Mouse (Mus musculus): ENCODE measurements at regions not wholly inside any gene's neighbourhood (a gene's known extent, or its start where the extent isn't known, plus 50 kb on each side); places are given as distances from the start of the nearest gene placed in this dataset.
A peak's percentile ranks its signal among the peaks of the same experiment; 100 is the strongest.
"Not testable (repeated sequence)": the region's sequence is repeated elsewhere in the genome, so short reads cannot be mapped to it uniquely, and the experiment has no call there.

- Histone ChIP-seq H3K4me3 (ENCODE audit: insufficient read depth, low read length) (no peak overlapping the region), H3K27ac (ENCODE audit: insufficient read depth, low read length) (no peak overlapping the region), H3K4me1 (ENCODE audit: control insufficient read depth, insufficient read depth, low read length) (no peaks in the 10 kb centered on the region)
- no peak for TF ChIP-seq POLR2A (IDR thresholded peaks at IDR 0.05; ENCODE audit: low read depth, low read length)
Measured at GRCm38 (mm10) chr12:47164736-47165135, 346.0 kb upstream of the Nova1 start.

GRCm38 (mm10) chr12:47164031-47164717 lies 345.4 kb upstream of the Nova1 start:
- no peak overlapping the region for H3K4me3 ChIP-seq (ENCODE audit: insufficient read depth, low read length)
- TF ChIP-seq CTCF (IDR thresholded peaks at IDR 0.05; ENCODE audit: borderline replicate concordance, insufficient read depth, low read length) (no peak), POLR2A (IDR thresholded peaks at IDR 0.05; ENCODE audit: low read depth, low read length) (no peak)
- no peak overlapping the region for H3K27ac ChIP-seq (ENCODE audit: insufficient read depth, low read length)
- H3K4me1 ChIP-seq (ENCODE audit: control insufficient read depth, insufficient read depth, low read length), result no peaks in the 10 kb centered on the region

GRCm38 (mm10) chr12:47163171-47163570 lies 344.4 kb upstream of the Nova1 start:
- Histone ChIP-seq H3K27ac (ENCODE audit: insufficient read depth, low read length) (no peak overlapping the region), H3K4me1 (ENCODE audit: control insufficient read depth, insufficient read depth, low read length) (no peaks in the 10 kb centered on the region), H3K4me3 (ENCODE audit: insufficient read depth, low read length) (no peak overlapping the region)
- TF ChIP-seq POLR2A (IDR thresholded peaks at IDR 0.05; ENCODE audit: low read depth, low read length) (no peak), CTCF (IDR thresholded peaks at IDR 0.05; ENCODE audit: borderline replicate concordance, insufficient read depth, low read length) (no peak)

GRCm38 (mm10) chr12:47162624-47163151 lies 344.0 kb upstream of the Nova1 start:
- Histone ChIP-seq H3K4me3 (ENCODE audit: insufficient read depth, low read length) (no peak overlapping the region), H3K27ac (ENCODE audit: insufficient read depth, low read length) (no peak overlapping the region), H3K4me1 (ENCODE audit: control insufficient read depth, insufficient read depth, low read length) (no peaks in the 10 kb centered on the region)
- no peak for TF ChIP-seq CTCF (IDR thresholded peaks at IDR 0.05; ENCODE audit: borderline replicate concordance, insufficient read depth, low read length)

- no peak overlapping the region for H3K4me3 ChIP-seq (ENCODE audit: insufficient read depth, low read length)
- no peaks in the 10 kb centered on the region for H3K4me1 ChIP-seq (ENCODE audit: control insufficient read depth, insufficient read depth, low read length)
- no peak overlapping the region for H3K27ac ChIP-seq (ENCODE audit: insufficient read depth, low read length)
- TF ChIP-seq CTCF (IDR thresholded peaks at IDR 0.05; ENCODE audit: borderline replicate concordance, insufficient read depth, low read length) (no peak), POLR2A (IDR thresholded peaks at IDR 0.05; ENCODE audit: low read depth, low read length) (no peak)
Measured at GRCm38 (mm10) chr12:47160626-47161025, 341.9 kb upstream of the Nova1 start.

GRCm38 (mm10) chr12:47155916-47156315 lies 337.2 kb upstream of the Nova1 start:
- H3K27ac ChIP-seq (ENCODE audit: insufficient read depth, low read length); H3K4me3 ChIP-seq (ENCODE audit: insufficient read depth, low read length); H3K4me1 ChIP-seq (ENCODE audit: control insufficient read depth, insufficient read depth, low read length): not testable (repeated sequence)

GRCm38 (mm10) chr12:47140677-47141076 lies 321.9 kb upstream of the Nova1 start:
- Histone ChIP-seq H3K4me1 (ENCODE audit: control insufficient read depth, insufficient read depth, low read length) (no peaks in the 10 kb centered on the region), H3K27ac (ENCODE audit: insufficient read depth, low read length) (no peak overlapping the region), H3K4me3 (ENCODE audit: insufficient read depth, low read length) (no peak overlapping the region)
- TF ChIP-seq POLR2A (IDR thresholded peaks at IDR 0.05; ENCODE audit: low read depth, low read length) (no peak), CTCF (IDR thresholded peaks at IDR 0.05; ENCODE audit: borderline replicate concordance, insufficient read depth, low read length) (no peak)

GRCm38 (mm10) chr12:47129821-47130220 lies 311.1 kb upstream of the Nova1 start:
- Histone ChIP-seq H3K4me3 (ENCODE audit: insufficient read depth, low read length) (no peak overlapping the region), H3K4me1 (ENCODE audit: control insufficient read depth, insufficient read depth, low read length) (no peaks in the 10 kb centered on the region), H3K27ac (ENCODE audit: insufficient read depth, low read length) (no peak overlapping the region)
- TF ChIP-seq CTCF (IDR thresholded peaks at IDR 0.05; ENCODE audit: borderline replicate concordance, insufficient read depth, low read length), result no peak
- no peak for TF ChIP-seq POLR2A (IDR thresholded peaks at IDR 0.05; ENCODE audit: low read depth, low read length)

GRCm38 (mm10) chr12:47128596-47128995 lies 309.9 kb upstream of the Nova1 start:
- Histone ChIP-seq H3K4me3 (ENCODE audit: insufficient read depth, low read length) (no peak overlapping the region), H3K27ac (ENCODE audit: insufficient read depth, low read length) (no peak overlapping the region), H3K4me1 (ENCODE audit: control insufficient read depth, insufficient read depth, low read length) (no peaks in the 10 kb centered on the region)
- TF ChIP-seq POLR2A (IDR thresholded peaks at IDR 0.05; ENCODE audit: low read depth, low read length) (no peak), CTCF (IDR thresholded peaks at IDR 0.05; ENCODE audit: borderline replicate concordance, insufficient read depth, low read length) (no peak)

- Histone ChIP-seq H3K4me3 (ENCODE audit: insufficient read depth, low read length) (no peak overlapping the region), H3K27ac (ENCODE audit: insufficient read depth, low read length) (no peak overlapping the region)
- TF ChIP-seq POLR2A (IDR thresholded peaks at IDR 0.05; ENCODE audit: low read depth, low read length), result no peak
- TF ChIP-seq CTCF (IDR thresholded peaks at IDR 0.05; ENCODE audit: borderline replicate concordance, insufficient read depth, low read length), result no peak
Measured at GRCm38 (mm10) chr12:47121426-47121825, 302.7 kb upstream of the Nova1 start.

GRCm38 (mm10) chr12:47117504-47117903 lies 298.8 kb upstream of the Nova1 start:
- H3K27ac ChIP-seq (ENCODE audit: insufficient read depth, low read length), result peak overlapping the region; percentile 52; the same call in 1 of the 2 replicates
- no peaks in the 10 kb centered on the region for H3K4me1 ChIP-seq (ENCODE audit: control insufficient read depth, insufficient read depth, low read length)
- TF ChIP-seq POLR2A (IDR thresholded peaks at IDR 0.05; ENCODE audit: low read depth, low read length) (no peak), CTCF (IDR thresholded peaks at IDR 0.05; ENCODE audit: borderline replicate concordance, insufficient read depth, low read length) (no peak)
- H3K4me3 ChIP-seq (ENCODE audit: insufficient read depth, low read length), result no peak overlapping the region

More at GRCm38 (mm10) chr12:47121426-47121825, 302.7 kb upstream of the Nova1 start:
- no peaks in the 10 kb centered on the region for H3K4me1 ChIP-seq (ENCODE audit: control insufficient read depth, insufficient read depth, low read length)
